Mouse (Mus musculus): ENCODE measurements around the gene Gm44579. TPM values are rescaled to one million over a fixed set of nuclear protein-coding genes. Genes with fewer than 3 reads are reported as not detected.

Gm44579 gene
- polyA plus RNA-seq, 1 experiment, result not detected

GRCm38 (mm10) chr15:98162561-98162960 lies 58.2 kb downstream of the Gm44579 start:
- Histone ChIP-seq H3K4me3 (no peak overlapping the region), H3K27me3 (ENCODE audit: control insufficient read depth, insufficient read depth, insufficient read length) (peaks cover 30% of the 10 kb centered on the region), H3ac (ENCODE audit: control insufficient read depth, insufficient read length) (no peak overlapping the region), H3K4me2 (ENCODE audit: low read depth) (no peak overlapping the region), H3K36me3 (ENCODE audit: control insufficient read depth, insufficient read depth) (no peaks in the 10 kb centered on the region), H3K79me2 (ENCODE audit: control insufficient read depth, insufficient read depth) (no peaks in the 10 kb centered on the region)
- TF ChIP-seq E2F4 (IDR thresholded peaks at IDR 0.05; ENCODE audit: insufficient read depth), result no peak

GRCm38 (mm10) chr15:98161026-98161805 lies 59.6 kb downstream of the Gm44579 start:
- H3ac ChIP-seq (ENCODE audit: control insufficient read depth, insufficient read length), result no peak overlapping the region
- no peaks in the 10 kb centered on the region for H3K79me2 ChIP-seq (ENCODE audit: control insufficient read depth, insufficient read depth)
- H3K36me3 ChIP-seq (ENCODE audit: control insufficient read depth, insufficient read depth), result no peaks in the 10 kb centered on the region
- TF ChIP-seq USF1 (IDR thresholded peaks at IDR 0.05; ENCODE audit: low read depth), result no peak
- TF ChIP-seq MAX (IDR thresholded peaks at IDR 0.05; ENCODE audit: low read depth), result no peak
- TF ChIP-seq SRF (IDR thresholded peaks at IDR 0.05; ENCODE audit: control insufficient read depth, insufficient read length, low read depth), result no peak
- no peak for TF ChIP-seq POLR2AphosphoS2 (IDR thresholded peaks at IDR 0.05; ENCODE audit: insufficient read length, low read depth)
- TF ChIP-seq REST (IDR thresholded peaks at IDR 0.05; ENCODE audit: insufficient read depth, insufficient read length), result no peak
- no peak for TF ChIP-seq MYOG (IDR thresholded peaks at IDR 0.05; ENCODE audit: control insufficient read depth in 1 of 3, insufficient read depth in 1 of 3, insufficient read length in 2 of 3, low read depth in 2 of 3)
- no peak for TF ChIP-seq TCF12 (IDR thresholded peaks at IDR 0.05; ENCODE audit: insufficient read depth, poor library complexity, severe bottlenecking)
- TF ChIP-seq CEBPB (IDR thresholded peaks at IDR 0.05; ENCODE audit: insufficient read depth, poor library complexity, severe bottlenecking), result no peak
- TF ChIP-seq TCF3 (IDR thresholded peaks at IDR 0.05; ENCODE audit: insufficient read length, low read depth), result no peak
- TF ChIP-seq POLR2A (IDR thresholded peaks at IDR 0.05; ENCODE audit: insufficient read length, low read depth), result no peak
- TF ChIP-seq E2F4 (IDR thresholded peaks at IDR 0.05; ENCODE audit: insufficient read depth), result no peak
- no peak for TF ChIP-seq MYOD1 (IDR thresholded peaks at IDR 0.05; ENCODE audit: control insufficient read depth in 1 of 3, insufficient read length in 2 of 3, low read depth in 2 of 3)
- no peak overlapping the region for H3K4me3 ChIP-seq
- H3K4me2 ChIP-seq (ENCODE audit: low read depth), result no peak overlapping the region
- H3K27me3 ChIP-seq (ENCODE audit: control insufficient read depth, insufficient read depth, insufficient read length), result peaks cover 26% of the 10 kb centered on the region

- TF ChIP-seq REST (IDR thresholded peaks at IDR 0.05; ENCODE audit: insufficient read depth, insufficient read length) (no peak), E2F4 (IDR thresholded peaks at IDR 0.05; ENCODE audit: insufficient read depth) (no peak), TCF3 (IDR thresholded peaks at IDR 0.05; ENCODE audit: insufficient read length, low read depth) (no peak), POLR2A (IDR thresholded peaks at IDR 0.05; ENCODE audit: insufficient read length, low read depth) (no peak), MYOG (IDR thresholded peaks at IDR 0.05; ENCODE audit: control insufficient read depth in 1 of 3, insufficient read depth in 1 of 3, insufficient read length in 2 of 3, low read depth in 2 of 3) (no peak), SRF (IDR thresholded peaks at IDR 0.05; ENCODE audit: control insufficient read depth, insufficient read length, low read depth) (no peak), USF1 (IDR thresholded peaks at IDR 0.05; ENCODE audit: low read depth) (no peak), MYOD1 (IDR thresholded peaks at IDR 0.05; ENCODE audit: control insufficient read depth in 1 of 3, insufficient read length in 2 of 3, low read depth in 2 of 3) (no peak), TCF12 (IDR thresholded peaks at IDR 0.05; ENCODE audit: insufficient read depth, poor library complexity, severe bottlenecking) (no peak), MAX (IDR thresholded peaks at IDR 0.05; ENCODE audit: low read depth) (no peak), POLR2AphosphoS2 (IDR thresholded peaks at IDR 0.05; ENCODE audit: insufficient read length, low read depth) (no peak), CEBPB (IDR thresholded peaks at IDR 0.05; ENCODE audit: insufficient read depth, poor library complexity, severe bottlenecking) (no peak)
- Histone ChIP-seq H3K4me2 (ENCODE audit: low read depth) (no peak overlapping the region), H3ac (ENCODE audit: control insufficient read depth, insufficient read length) (no peak overlapping the region)
Observed at GRCm38 (mm10) chr15:98157253-98157652, 63.5 kb downstream of the Gm44579 start.

GRCm38 (mm10) chr15:98155944-98156343 lies 64.8 kb downstream of the Gm44579 start:
- no peak overlapping the region for H3ac ChIP-seq (ENCODE audit: control insufficient read depth, insufficient read length)
- H3K4me2 ChIP-seq (ENCODE audit: low read depth), result no peak overlapping the region

More at GRCm38 (mm10) chr15:98157253-98157652, 63.5 kb downstream of the Gm44579 start:
- H3K4me3 ChIP-seq, result no peak overlapping the region
- H3K27me3 ChIP-seq (ENCODE audit: control insufficient read depth, insufficient read depth, insufficient read length), result no peaks in the 10 kb centered on the region
- no peaks in the 10 kb centered on the region for H3K36me3 ChIP-seq (ENCODE audit: control insufficient read depth, insufficient read depth)
- H3K79me2 ChIP-seq (ENCODE audit: control insufficient read depth, insufficient read depth), result no peaks in the 10 kb centered on the region

GRCm38 (mm10) chr15:98155272-98155671 lies 65.5 kb downstream of the Gm44579 start:
- TF ChIP-seq POLR2AphosphoS2 (IDR thresholded peaks at IDR 0.05; ENCODE audit: insufficient read length, low read depth) (no peak), TCF12 (IDR thresholded peaks at IDR 0.05; ENCODE audit: insufficient read depth, poor library complexity, severe bottlenecking) (no peak), MAX (IDR thresholded peaks at IDR 0.05; ENCODE audit: low read depth) (no peak), E2F4 (IDR thresholded peaks at IDR 0.05; ENCODE audit: insufficient read depth) (no peak), TCF3 (IDR thresholded peaks at IDR 0.05; ENCODE audit: insufficient read length, low read depth) (no peak), SRF (IDR thresholded peaks at IDR 0.05; ENCODE audit: control insufficient read depth, insufficient read length, low read depth) (no peak), MYOG (IDR thresholded peaks at IDR 0.05; ENCODE audit: control insufficient read depth in 1 of 3, insufficient read depth in 1 of 3, insufficient read length in 2 of 3, low read depth in 2 of 3) (no peak), USF1 (IDR thresholded peaks at IDR 0.05; ENCODE audit: low read depth) (no peak), REST (IDR thresholded peaks at IDR 0.05; ENCODE audit: insufficient read depth, insufficient read length) (no peak)
- no peaks in the 10 kb centered on the region for H3K27me3 ChIP-seq (ENCODE audit: control insufficient read depth, insufficient read depth, insufficient read length)
- H3ac ChIP-seq (ENCODE audit: control insufficient read depth, insufficient read length), result no peak overlapping the region
- no peaks in the 10 kb centered on the region for H3K36me3 ChIP-seq (ENCODE audit: control insufficient read depth, insufficient read depth)
- no peaks in the 10 kb centered on the region for H3K79me2 ChIP-seq (ENCODE audit: control insufficient read depth, insufficient read depth)
- H3K4me3 ChIP-seq, result no peak overlapping the region
- no peak overlapping the region for H3K4me2 ChIP-seq (ENCODE audit: low read depth)

More at GRCm38 (mm10) chr15:98155944-98156343, 64.8 kb downstream of the Gm44579 start:
- Histone ChIP-seq H3K36me3 (ENCODE audit: control insufficient read depth, insufficient read depth) (no peaks in the 10 kb centered on the region), H3K27me3 (ENCODE audit: control insufficient read depth, insufficient read depth, insufficient read length) (no peaks in the 10 kb centered on the region), H3K4me3 (no peak overlapping the region), H3K79me2 (ENCODE audit: control insufficient read depth, insufficient read depth) (no peaks in the 10 kb centered on the region)
- TF ChIP-seq TCF3 (IDR thresholded peaks at IDR 0.05; ENCODE audit: insufficient read length, low read depth) (no peak), MYOG (IDR thresholded peaks at IDR 0.05; ENCODE audit: control insufficient read depth in 1 of 3, insufficient read depth in 1 of 3, insufficient read length in 2 of 3, low read depth in 2 of 3) (peak in 1 of 3 experiments; percentile 61), MYOD1 (IDR thresholded peaks at IDR 0.05; ENCODE audit: control insufficient read depth in 1 of 3, insufficient read length in 2 of 3, low read depth in 2 of 3) (peak in 1 of 3 experiments; percentile 50), USF1 (IDR thresholded peaks at IDR 0.05; ENCODE audit: low read depth) (no peak), CEBPB (IDR thresholded peaks at IDR 0.05; ENCODE audit: insufficient read depth, poor library complexity, severe bottlenecking) (no peak)
